Mouse (Mus musculus) kidney, embryonic 15.5 days (tissue): ENCODE measurements around the gene Nr3c2. TPM values are rescaled to one million over a fixed set of nuclear protein-coding genes. Genes with fewer than 3 reads are reported as not detected.

Experiments
- ATAC-seq: fragments of 200-750 bp; cut with Nextera tagmentation; replicated peaks from 2 replicates; pipeline ENCODE4 v1.8.0; 2017; ENCODE audit warnings: moderate TSS enrichment; ENCODE audit not compliant: low FRiP score
- H3K27ac ChIP-seq: fragments of 300-500 bp; sonication (generic); 2 replicates; pipeline ENCODE4 v1.5.1; 2015; ENCODE audit warnings: mild to moderate bottlenecking, inconsistent platforms
- H3K27me3 ChIP-seq: fragments of 300-500 bp; sonication (generic); 2 replicates; pipeline ENCODE4 v1.6.1; 2015; ENCODE audit warnings: inconsistent platforms
- H3K36me3 ChIP-seq: fragments of 300-500 bp; sonication (generic); 2 replicates; pipeline ENCODE4 v1.6.1; 2015; ENCODE audit warnings: inconsistent platforms
- H3K4me1 ChIP-seq: fragments of 300-500 bp; sonication (generic); 2 replicates; pipeline ENCODE4 v1.6.1; 2015; ENCODE audit warnings: inconsistent platforms
- H3K4me2 ChIP-seq: fragments of 300-500 bp; sonication (generic); 2 replicates; pipeline ENCODE4 v1.6.1; 2015; ENCODE audit warnings: moderate library complexity, mild to moderate bottlenecking, inconsistent platforms
- H3K4me3 ChIP-seq: fragments of 300-500 bp; sonication (generic); replicated peaks from 2 replicates; pipeline ENCODE4 v1.5.1; 2015; ENCODE audit warnings: mild to moderate bottlenecking, inconsistent platforms
- H3K9ac ChIP-seq: fragments of 300-500 bp; sonication (generic); 2 replicates; pipeline ENCODE4 v1.6.1; 2015; ENCODE audit warnings: mild to moderate bottlenecking, inconsistent platforms
- H3K9me3 ChIP-seq: fragments of 300-500 bp; sonication (generic); replicated peaks from 2 replicates; pipeline ENCODE4 v1.6.1; 2016; ENCODE audit warnings: inconsistent platforms
- WGBS: fragments of 180-500 bp; shearing (Covaris S2); methylation state at CpG from one replicate; pipeline ENCODE4 v1.1.7; 2015; ENCODE audit warnings: mixed read lengths; 5-methylcytosine and 5-hydroxymethylcytosine counted together
- polyA plus RNA-seq: library from polyadenylated mRNA; unstranded; fragments of >200 nt; fragmentation: Nextera tagmentation; extraction: Ambion mirVana; gene quantifications from 2 replicates; pipeline ENCODE4 v1.2.1, GENCODE M21; 2015

Gene Nr3c2
- polyA plus RNA-seq, 1 experiment from 2014 or later = 3.7 TPM

- H3K9ac ChIP-seq = no peak overlapping the region
- no peak overlapping the region for H3K27ac ChIP-seq
- no peak overlapping the region for H3K4me3 ChIP-seq
- H3K4me1 ChIP-seq = peaks cover 11% of the 10 kb centered on the region
- WGBS = 95% methylated on average over 6 of the region's 6 CpGs
- H3K4me2 ChIP-seq = no peak overlapping the region
- no peaks in the 10 kb centered on the region for H3K9me3 ChIP-seq
- peaks cover 44% of the 10 kb centered on the region for H3K36me3 ChIP-seq
- ATAC-seq = no peak
- H3K27me3 ChIP-seq = no peaks in the 10 kb centered on the region
Measured at GRCm38 (mm10) chr8:77272136-77272535, 372.9 kb downstream of the Nr3c2 start.

GRCm38 (mm10) chr8:77275571-77275970 is 376.3 kb downstream of the Nr3c2 start:
- H3K4me1 ChIP-seq = peaks cover 4% of the 10 kb centered on the region
- WGBS = 78% methylated on average over 5 of the region's 5 CpGs
- no peaks in the 10 kb centered on the region for H3K9me3 ChIP-seq
- H3K4me3 ChIP-seq = no peak overlapping the region
- no peak overlapping the region for H3K4me2 ChIP-seq
- H3K9ac ChIP-seq = no peak overlapping the region
- no peaks in the 10 kb centered on the region for H3K27me3 ChIP-seq
- ATAC-seq = no peak
- H3K27ac ChIP-seq = no peak overlapping the region
- peaks cover 26% of the 10 kb centered on the region for H3K36me3 ChIP-seq

- Histone ChIP-seq H3K4me3 (no peak overlapping the region), H3K9me3 (no peaks in the 10 kb centered on the region), H3K4me1 (peaks cover 4% of the 10 kb centered on the region), H3K4me2 (no peak overlapping the region), H3K27me3 (no peaks in the 10 kb centered on the region), H3K36me3 (peaks cover 14% of the 10 kb centered on the region), H3K27ac (no peak overlapping the region), H3K9ac (no peak overlapping the region)
- 79% methylated on average over 10 of the region's 10 CpGs for WGBS
- no peak for ATAC-seq
Measured at GRCm38 (mm10) chr8:77276827-77277226, 377.6 kb downstream of the Nr3c2 start.

- WGBS = 94% methylated on average over 4 of the region's 4 CpGs
- Histone ChIP-seq H3K4me3 (no peak overlapping the region), H3K36me3 (peaks cover 10% of the 10 kb centered on the region; the same call in 1 of the 2 replicates), H3K4me1 (peaks cover 5% of the 10 kb centered on the region), H3K9me3 (no peaks in the 10 kb centered on the region), H3K4me2 (no peak overlapping the region), H3K27me3 (no peaks in the 10 kb centered on the region), H3K27ac (no peak overlapping the region), H3K9ac (no peak overlapping the region)
- ATAC-seq = no peak
Measured at GRCm38 (mm10) chr8:77278246-77278645, 379.0 kb downstream of the Nr3c2 start.

- no peak overlapping the region for H3K4me2 ChIP-seq
- H3K36me3 ChIP-seq = peaks cover 10% of the 10 kb centered on the region; the same call in 1 of the 2 replicates
- no peak overlapping the region for H3K4me3 ChIP-seq
- peaks cover 5% of the 10 kb centered on the region for H3K4me1 ChIP-seq
- H3K27me3 ChIP-seq = no peaks in the 10 kb centered on the region
- H3K9ac ChIP-seq = no peak overlapping the region
- ATAC-seq = no peak
- 43% methylated on average over 3 of the region's 3 CpGs for WGBS
- no peaks in the 10 kb centered on the region for H3K9me3 ChIP-seq
- H3K27ac ChIP-seq = no peak overlapping the region
Measured at GRCm38 (mm10) chr8:77279977-77280376, 380.7 kb downstream of the Nr3c2 start.

GRCm38 (mm10) chr8:77282605-77283236 is 383.5 kb downstream of the Nr3c2 start:
- no peaks in the 10 kb centered on the region for H3K9me3 ChIP-seq
- 0 out of 2 replicates have a peak, but pooled peaks have one; percentile 19 for ATAC-seq
- H3K27ac ChIP-seq = no peak overlapping the region
- whole genome bisulfite sequencing = 93% methylated on average over 7 of the region's 7 CpGs
- H3K4me3 ChIP-seq = no peak overlapping the region
- H3K27me3 ChIP-seq = no peaks in the 10 kb centered on the region
- no peaks in the 10 kb centered on the region for H3K36me3 ChIP-seq
- no peak overlapping the region for H3K4me2 ChIP-seq
- H3K4me1 ChIP-seq = 0 out of 2 replicates have a peak, but pooled peaks cover 2% of the 10 kb centered on the region
- H3K9ac ChIP-seq = no peak overlapping the region

- H3K4me2 ChIP-seq = no peak overlapping the region
- no peak overlapping the region for H3K9ac ChIP-seq
- 0 out of 2 replicates have a peak, but pooled peaks cover 2% of the 10 kb centered on the region for H3K4me1 ChIP-seq
- no peak for ATAC-seq
- H3K27me3 ChIP-seq = no peaks in the 10 kb centered on the region
- H3K36me3 ChIP-seq = no peaks in the 10 kb centered on the region
- H3K9me3 ChIP-seq = no peaks in the 10 kb centered on the region
- no peak overlapping the region for H3K4me3 ChIP-seq
- no peak overlapping the region for H3K27ac ChIP-seq
- 85% methylated on average over 3 of the region's 3 CpGs for WGBS
Measured at GRCm38 (mm10) chr8:77284473-77284872, 385.2 kb downstream of the Nr3c2 start.

- no peaks in the 10 kb centered on the region for H3K36me3 ChIP-seq
- no peak overlapping the region for H3K9ac ChIP-seq
- no peaks in the 10 kb centered on the region for H3K4me1 ChIP-seq
- WGBS = 28% methylated on average over 3 of the region's 3 CpGs
- H3K27ac ChIP-seq = no peak overlapping the region
- no peak; the same call in 1 of the 2 replicates for ATAC-seq
- H3K27me3 ChIP-seq = no peaks in the 10 kb centered on the region
- no peak overlapping the region for H3K4me2 ChIP-seq
- H3K9me3 ChIP-seq = no peaks in the 10 kb centered on the region
- no peak overlapping the region for H3K4me3 ChIP-seq
Measured at GRCm38 (mm10) chr8:77288065-77288464, 388.8 kb downstream of the Nr3c2 start.

- H3K27ac ChIP-seq = no peak overlapping the region
- no peaks in the 10 kb centered on the region for H3K36me3 ChIP-seq
- H3K27me3 ChIP-seq = no peaks in the 10 kb centered on the region
- 88% methylated on average over 12 of the region's 12 CpGs for WGBS
- H3K9ac ChIP-seq = no peak overlapping the region
- H3K4me1 ChIP-seq = no peaks in the 10 kb centered on the region
- H3K4me3 ChIP-seq = no peak overlapping the region
- no peak overlapping the region for H3K4me2 ChIP-seq
- H3K9me3 ChIP-seq = no peaks in the 10 kb centered on the region
- no peak for ATAC-seq
Measured at GRCm38 (mm10) chr8:77288492-77288891, 389.2 kb downstream of the Nr3c2 start.

GRCm38 (mm10) chr8:77292120-77292519 is 392.9 kb downstream of the Nr3c2 start:
- 81% methylated on average over 4 of the region's 4 CpGs for WGBS
- H3K27me3 ChIP-seq = no peaks in the 10 kb centered on the region

GRCm38 (mm10) chr8:77292649-77293048 is 393.4 kb downstream of the Nr3c2 start:
- Histone ChIP-seq H3K27ac (no peak overlapping the region), H3K9ac (no peak overlapping the region), H3K36me3 (peaks cover 19% of the 10 kb centered on the region), H3K9me3 (no peaks in the 10 kb centered on the region; the same call in 1 of the 2 replicates), H3K27me3 (no peaks in the 10 kb centered on the region), H3K4me3 (no peak overlapping the region), H3K4me1 (no peaks in the 10 kb centered on the region), H3K4me2 (no peak overlapping the region)
- 77% methylated on average over 11 of the region's 11 CpGs for WGBS
- no peak for ATAC-seq

More at GRCm38 (mm10) chr8:77292120-77292519, 392.9 kb downstream of the Nr3c2 start:
- Histone ChIP-seq H3K4me2 (no peak overlapping the region), H3K36me3 (peaks cover 13% of the 10 kb centered on the region), H3K4me1 (no peaks in the 10 kb centered on the region), H3K9me3 (no peaks in the 10 kb centered on the region; the same call in 1 of the 2 replicates), H3K27ac (no peak overlapping the region), H3K9ac (no peak overlapping the region), H3K4me3 (no peak overlapping the region)
- ATAC-seq = no peak

GRCm38 (mm10) chr8:77294599-77294998 is 395.4 kb downstream of the Nr3c2 start:
- Histone ChIP-seq H3K9ac (no peak overlapping the region), H3K27me3 (no peaks in the 10 kb centered on the region), H3K9me3 (no peaks in the 10 kb centered on the region; the same call in 1 of the 2 replicates), H3K4me3 (no peak overlapping the region), H3K4me2 (no peak overlapping the region), H3K27ac (no peak overlapping the region), H3K36me3 (peaks cover 23% of the 10 kb centered on the region), H3K4me1 (no peaks in the 10 kb centered on the region)
- ATAC-seq = no peak
- WGBS = 84% methylated on average over 11 of the region's 11 CpGs
